Mouse (Mus musculus) layer of hippocampus, adult 2 months (tissue): ENCODE data around the gene Abcb1a. TPM values are rescaled to one million over a fixed set of nuclear protein-coding genes. Genes with fewer than 3 reads are reported as not detected.

Experiments used
- DNase-seq, 2 experiments: peaks; one replicate each; pipeline ENCODE4 v3.0.0; 2022; ENCODE audit warnings: low spot score in 2 of 2
- H3K27ac ChIP-seq: fragments of 200-600 bp; 2 replicates; pipeline ENCODE4 v1.8.1; 2022
- H3K4me3 ChIP-seq: fragments of 200-600 bp; 2 replicates; pipeline ENCODE4 v1.8.1; 2022; ENCODE audit warnings: mild to moderate bottlenecking
- CTCF ChIP-seq: fragments of 200-600 bp; conservative IDR thresholded peaks from 2 replicates; pipeline ENCODE4 v1.8.1; 2022; ENCODE audit warnings: antibody characterized with exemption, mild to moderate bottlenecking, moderate library complexity
- long read RNA-seq, 2 experiments: library from polyadenylated mRNA; stranded (forward); transcript quantifications; one replicate each; pipeline ENCODE4 v2.0.0; 2021; ENCODE audit warnings: borderline mapping rate in 2 of 2
- total RNA-seq, 2 experiments: library from RNA; stranded (reverse); gene quantifications; 2 replicates each; pipeline ENCODE4 v1.2.3; 2021

Abcb1a gene
- total RNA-seq, result 10 to 100 TPM; 17.2 to 17.5 TPM
- long read RNA-seq, experiment 1, partial matches to known transcripts, result 0 of 6 reads
- long read RNA-seq, experiment 1, other reads (novel, unspliced or antisense), result 6 of 6 reads
- long read RNA-seq, experiment 2, partial matches to known transcripts, result 1 of 8 reads
- long read RNA-seq, experiment 2, other reads (novel, unspliced or antisense), result 7 of 8 reads

DNA sequence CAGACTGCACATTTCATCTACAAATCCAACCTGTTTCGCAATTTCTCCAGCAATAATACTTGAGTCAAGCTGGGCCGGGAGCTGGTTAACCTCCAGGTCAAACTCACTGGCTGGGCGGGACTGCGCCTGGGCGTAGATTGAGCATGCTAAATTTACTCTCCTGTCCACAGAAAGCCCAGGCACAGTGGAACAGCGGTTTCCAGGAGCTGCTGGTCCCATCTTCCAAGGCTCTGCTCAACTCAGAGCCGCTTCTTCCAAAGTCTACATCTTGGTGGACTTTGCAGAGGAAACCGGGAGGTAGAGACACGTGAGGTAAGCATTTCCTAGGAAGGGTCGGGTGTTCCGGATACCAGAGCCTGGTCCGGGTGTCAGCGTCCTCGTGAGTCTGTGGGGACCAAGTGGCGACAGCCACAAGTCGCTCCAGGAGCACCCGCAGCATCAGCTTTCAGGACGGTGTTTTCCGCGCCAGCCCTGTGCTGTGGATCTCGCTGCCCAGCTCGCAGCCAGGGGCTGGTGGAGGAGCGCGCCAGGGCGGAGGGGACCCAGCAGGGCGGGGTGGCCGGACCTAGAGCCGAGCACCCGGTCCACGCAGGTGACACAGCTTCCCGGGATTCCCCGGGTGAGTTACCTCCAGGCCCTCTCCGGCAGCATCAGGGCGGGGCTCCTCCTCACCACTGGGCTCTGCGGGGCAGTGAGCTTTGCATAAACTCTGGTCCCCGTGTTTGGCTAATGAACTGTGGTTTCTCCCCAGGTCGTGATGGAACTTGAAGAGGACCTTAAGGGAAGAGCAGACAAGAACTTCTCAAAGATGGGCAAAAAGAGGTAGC, at the start of gene Abcb1a:
TSS of gene Abcb1a (plus strand) at position 167 of the 827 bp plus-strand sequence.
- Histone ChIP-seq H3K27ac (no peak within 1 kb of the TSS), H3K4me3 (peak within 1 kb of the TSS; percentile 46)
- no peak for DNase-seq
- TF ChIP-seq CTCF, result no peak

GRCm38 (mm10) chr5:8622071-8622595, 37.7 kb upstream of the Abcb1a start:
- no peak for TF ChIP-seq CTCF
- peak overlapping the region; percentile 93 for H3K27ac ChIP-seq
- DNase-seq, result peak; percentile 63 to 65
- peak overlapping the region; percentile 83 for H3K4me3 ChIP-seq

GRCm38 (mm10) chr5:8622596-8623231, 37.2 kb upstream of the Abcb1a start, which contains the start of gene Rundc3b:
Gene Rundc3b, minus strand, starts transcription at chr5:8622952.
- peak; percentile 92 to 93 for DNase-seq
- no peak for TF ChIP-seq CTCF
- H3K27ac ChIP-seq, result peak within 1 kb of the TSS; percentile 93
- H3K4me3 ChIP-seq, result peak within 1 kb of the TSS; percentile 83

- Histone ChIP-seq H3K27ac (no peak overlapping the region), H3K4me3 (no peak overlapping the region)
- no peak for DNase-seq
- no peak for TF ChIP-seq CTCF
These were observed 27.0 kb upstream of the Abcb1a start for GRCm38 (mm10) chr5:8632901-8633300.

DNA sequence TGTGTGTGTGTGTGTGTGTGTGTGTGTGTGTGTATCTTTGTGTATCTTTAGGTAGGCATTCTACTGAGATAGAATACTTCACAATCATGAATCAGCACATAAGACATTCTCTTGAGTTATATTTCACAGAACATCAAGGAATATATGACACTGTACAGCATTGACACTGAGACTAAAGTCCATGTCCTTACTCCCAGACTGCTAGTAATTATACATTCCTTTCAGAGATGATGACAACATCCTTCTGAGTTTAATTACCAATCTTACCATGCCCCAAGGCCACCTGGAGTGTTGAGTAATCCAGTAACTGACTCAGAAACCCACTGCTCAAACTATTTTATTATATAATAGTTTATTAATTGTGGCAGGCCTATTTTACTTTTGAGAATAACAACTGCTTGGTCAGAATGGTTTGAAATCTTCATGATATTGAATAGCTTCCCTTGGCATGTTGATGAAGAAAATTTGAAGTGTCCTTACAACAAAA, 25.3 kb upstream of the Abcb1a start:
- no peak for TF ChIP-seq CTCF
- no peak overlapping the region for H3K27ac ChIP-seq
- DNase-seq, result no peak
- H3K4me3 ChIP-seq, result no peak overlapping the region

- no peak for TF ChIP-seq CTCF
- H3K27ac ChIP-seq, result no peak overlapping the region
- no peak for DNase-seq
- no peak overlapping the region for H3K4me3 ChIP-seq
These were observed 11.6 kb upstream of the Abcb1a start for GRCm38 (mm10) chr5:8648300-8648699.

- no peak for DNase-seq
- no peak overlapping the region for H3K4me3 ChIP-seq
- H3K27ac ChIP-seq, result no peak overlapping the region
- TF ChIP-seq CTCF, result no peak
These were observed 11.1 kb upstream of the Abcb1a start for GRCm38 (mm10) chr5:8648774-8649173.

GRCm38 (mm10) chr5:8652085-8652484, 7.8 kb upstream of the Abcb1a start:
- Histone ChIP-seq H3K4me3 (no peak overlapping the region), H3K27ac (no peak overlapping the region)
- no peak for DNase-seq
- no peak for TF ChIP-seq CTCF

GRCm38 (mm10) chr5:8660738-8661151, 868 bp downstream of the Abcb1a start:
- no peak for TF ChIP-seq CTCF
- Histone ChIP-seq H3K4me3 (peak overlapping the region; percentile 46), H3K27ac (no peak overlapping the region)
- DNase-seq, result no peak

DNA sequence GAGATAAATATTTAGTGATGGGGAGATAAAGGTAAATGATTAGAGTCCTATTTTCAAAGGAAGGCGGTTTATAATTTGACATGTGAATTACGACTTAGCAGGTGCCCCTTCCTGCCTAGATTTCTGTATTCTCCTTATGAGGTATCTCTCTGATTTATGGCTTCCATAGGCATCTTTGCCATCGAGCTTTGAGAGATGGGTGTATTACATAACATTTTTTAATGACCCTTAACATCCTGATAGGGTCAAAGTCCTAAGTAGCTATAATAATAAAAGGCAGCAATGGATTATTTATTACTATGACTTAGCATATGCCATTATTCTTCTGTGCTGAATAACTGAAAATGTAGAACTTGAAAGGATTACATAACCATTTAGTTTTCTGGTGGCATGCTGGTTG, 4.8 kb downstream of the Abcb1a start:
- no peak overlapping the region for H3K27ac ChIP-seq
- H3K4me3 ChIP-seq, result no peak overlapping the region
- TF ChIP-seq CTCF, result no peak
- no peak for DNase-seq

DNA sequence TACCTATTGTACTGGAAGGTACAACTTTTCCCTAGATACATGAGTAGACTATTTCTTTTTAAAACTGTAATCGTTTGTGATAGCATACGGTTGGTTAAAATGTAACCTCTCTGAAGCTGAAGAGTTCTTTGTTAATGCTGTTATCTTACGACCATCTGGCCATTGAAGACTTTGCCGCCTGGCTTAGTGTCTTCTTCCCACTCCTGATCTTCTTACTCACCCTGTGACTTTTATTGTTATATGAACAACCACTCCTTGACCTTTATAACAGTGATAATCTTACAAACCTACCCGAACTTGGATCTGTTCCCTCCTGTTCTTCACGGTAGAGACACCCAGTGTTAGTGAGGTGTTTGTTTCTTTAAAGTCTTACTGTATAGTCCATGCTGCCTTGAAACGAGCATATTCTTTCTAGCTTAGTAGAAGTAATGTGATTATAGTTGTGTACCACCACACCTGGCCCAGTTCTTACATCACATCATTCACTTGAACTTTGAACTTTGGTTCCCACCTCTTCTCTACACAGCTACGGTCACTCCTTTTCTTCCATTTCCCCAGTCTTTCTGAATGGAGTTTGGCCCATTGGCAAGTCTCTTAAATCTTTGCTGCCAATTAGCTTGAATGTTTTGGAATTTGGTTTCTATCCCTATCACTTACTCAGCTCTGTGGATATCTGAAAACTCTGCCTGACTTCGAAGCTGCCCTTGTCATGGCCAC, 8.0 kb downstream of the Abcb1a start:
- Histone ChIP-seq H3K4me3 (no peak overlapping the region), H3K27ac (no peak overlapping the region)
- no peak for TF ChIP-seq CTCF
- no peak for DNase-seq

- Histone ChIP-seq H3K27ac (no peak overlapping the region), H3K4me3 (no peak overlapping the region)
- DNase-seq, result no peak
- TF ChIP-seq CTCF, result no peak
These were observed 9.7 kb downstream of the Abcb1a start for GRCm38 (mm10) chr5:8669606-8670005.
